Mouse (Mus musculus) lung, embryonic 14.5 days (tissue): Measurements from ENCODE around the gene BC005624. TPM values are rescaled to one million over a fixed set of nuclear protein-coding genes. Genes with fewer than 3 reads are reported as not detected.

ENCODE experiments used
- ATAC-seq: fragments of 200-750 bp; cut with Nextera tagmentation; 2 replicates; pipeline ENCODE4 v1.8.0; 2017; ENCODE audit warnings: mild to moderate bottlenecking, moderate TSS enrichment, moderate library complexity; ENCODE audit not compliant: insufficient read depth
- DNase-seq: peaks from one replicate; pipeline ENCODE4 v3.0.0-alpha.2; 2015
- H3K27ac ChIP-seq: fragments of 300-500 bp; sonication (generic); 2 replicates; pipeline ENCODE4 v1.5.1; 2014; ENCODE audit warnings: low read depth, mild to moderate bottlenecking, moderate library complexity
- H3K27me3 ChIP-seq: fragments of 300-500 bp; sonication (generic); 2 replicates; pipeline ENCODE4 v1.6.1; 2014; ENCODE audit warnings: low read length, control low read depth; ENCODE audit not compliant: insufficient read depth
- H3K36me3 ChIP-seq: fragments of 300-500 bp; sonication (generic); 2 replicates; pipeline ENCODE4 v1.6.1; 2014; ENCODE audit warnings: control low read depth; ENCODE audit not compliant: insufficient read depth
- H3K4me1 ChIP-seq: fragments of 300-500 bp; sonication (generic); 2 replicates; pipeline ENCODE4 v1.6.1; 2014; ENCODE audit warnings: antibody characterized with exemption, control low read depth; ENCODE audit not compliant: insufficient read depth
- H3K4me2 ChIP-seq: fragments of 300-500 bp; sonication (generic); 2 replicates; pipeline ENCODE4 v1.6.1; 2014; ENCODE audit warnings: mild to moderate bottlenecking
- H3K4me3 ChIP-seq: fragments of 300-500 bp; sonication (generic); 2 replicates; pipeline ENCODE4 v1.5.1; 2014; ENCODE audit warnings: low read depth, low read length
- H3K9ac ChIP-seq: fragments of 300-500 bp; sonication (generic); 2 replicates; pipeline ENCODE4 v1.6.1; 2014
- H3K9me3 ChIP-seq: fragments of 300-500 bp; sonication (generic); 2 replicates; pipeline ENCODE4 v1.6.1; 2016; ENCODE audit warnings: low read depth, low read length, control low read depth
- CTCF ChIP-seq: IDR thresholded peaks from 2 replicates; pipeline ENCODE4 v1.5.1; 2016; ENCODE audit warnings: antibody characterized with exemption, low read depth
- WGBS: fragments of 180-500 bp; shearing (Covaris S2); extraction: QIAGEN DNeasy Blood & Tissue Kit; methylation state at CpG from one replicate; pipeline ENCODE4 v1.1.7; 2014; 5-methylcytosine and 5-hydroxymethylcytosine counted together
- polyA plus RNA-seq: library from polyadenylated mRNA; unstranded; fragments of >200 nt; fragmentation: Nextera tagmentation; extraction: Ambion mirVana; gene quantifications from 2 replicates; pipeline ENCODE4 v1.2.1, GENCODE M21; 2014

The BC005624 gene
- polyA plus RNA-seq, 1 experiment from 2014 or later: 51.3 TPM

GRCm38 (mm10) chr2:30928893-30929482 is 53.0 kb downstream of the BC005624 start:
- 23% methylated on average over 12 of the region's 12 CpGs for WGBS
- Histone ChIP-seq H3K27me3 (no peaks in the 10 kb centered on the region), H3K9ac (peak overlapping the region; percentile 23; the same call in 1 of the 2 replicates), H3K4me2 (peak overlapping the region; percentile 66), H3K9me3 (no peaks in the 10 kb centered on the region), H3K36me3 (no peaks in the 10 kb centered on the region), H3K4me3 (0 out of 2 replicates have a peak overlapping the region, but pooled peaks have one; percentile 27), H3K4me1 (peaks cover 27% of the 10 kb centered on the region), H3K27ac (0 out of 2 replicates have a peak overlapping the region, but pooled peaks have one; percentile 71)
- peak; percentile 21; the same call in 1 of the 2 replicates for ATAC-seq
- DNase-seq: peak; percentile 41
- TF ChIP-seq CTCF: no peak

- Histone ChIP-seq H3K27ac (peak overlapping the region; percentile 96), H3K36me3 (no peaks in the 10 kb centered on the region), H3K27me3 (no peaks in the 10 kb centered on the region), H3K9me3 (no peaks in the 10 kb centered on the region), H3K4me3 (no peak overlapping the region), H3K9ac (no peak overlapping the region), H3K4me2 (0 out of 2 replicates have a peak overlapping the region, but pooled peaks have one; percentile 18), H3K4me1 (peaks cover 27% of the 10 kb centered on the region)
- WGBS: 18% methylated on average over 14 of the region's 14 CpGs
- TF ChIP-seq CTCF: peak; percentile 96
- DNase-seq (peak; percentile 95), ATAC-seq (peak; percentile 51)
Measured at GRCm38 (mm10) chr2:30927844-30928628, 54.0 kb downstream of the BC005624 start.

- ATAC-seq: peak; percentile 76
- Histone ChIP-seq H3K9ac (no peak overlapping the region; the same call in 1 of the 2 replicates), H3K27me3 (no peaks in the 10 kb centered on the region), H3K4me2 (peak overlapping the region; percentile 13; the same call in 1 of the 2 replicates), H3K4me1 (peaks cover 27% of the 10 kb centered on the region), H3K9me3 (no peaks in the 10 kb centered on the region), H3K4me3 (no peak overlapping the region), H3K36me3 (no peaks in the 10 kb centered on the region), H3K27ac (peak overlapping the region; percentile 96)
- 23% methylated on average over 9 of the region's 9 CpGs for WGBS
- TF ChIP-seq CTCF: no peak
- peak; percentile 88 for DNase-seq
Measured at GRCm38 (mm10) chr2:30927151-30927781, 54.7 kb downstream of the BC005624 start.

- Histone ChIP-seq H3K27me3 (no peaks in the 10 kb centered on the region), H3K4me2 (peak overlapping the region; percentile 13; the same call in 1 of the 2 replicates), H3K4me3 (no peak overlapping the region), H3K4me1 (peaks cover 27% of the 10 kb centered on the region), H3K27ac (peak overlapping the region; percentile 96), H3K36me3 (no peaks in the 10 kb centered on the region), H3K9ac (no peak overlapping the region; the same call in 1 of the 2 replicates), H3K9me3 (no peaks in the 10 kb centered on the region)
- 44% methylated on average over 4 of the region's 4 CpGs for WGBS
- DNase-seq (peak; percentile 88), ATAC-seq (peak; percentile 38; the same call in 1 of the 2 replicates)
- TF ChIP-seq CTCF: no peak
Measured at GRCm38 (mm10) chr2:30926381-30926780, 55.6 kb downstream of the BC005624 start.

- H3K27ac ChIP-seq: peak overlapping the region; percentile 55; the same call in 1 of the 2 replicates
Measured at GRCm38 (mm10) chr2:30925181-30925580, 56.8 kb downstream of the BC005624 start.

GRCm38 (mm10) chr2:30923099-30923498 is 58.9 kb downstream of the BC005624 start:
- no peak for DNase-seq
- H3K9ac ChIP-seq: no peak overlapping the region
- peaks cover 27% of the 10 kb centered on the region for H3K4me1 ChIP-seq
- H3K9me3 ChIP-seq: no peaks in the 10 kb centered on the region
- TF ChIP-seq CTCF: no peak
- H3K36me3 ChIP-seq: no peaks in the 10 kb centered on the region
- H3K27ac ChIP-seq: no peak overlapping the region
- ATAC-seq: no peak
- no peaks in the 10 kb centered on the region for H3K27me3 ChIP-seq
- 64% methylated on average over 3 of the region's 3 CpGs for WGBS
- no peak overlapping the region for H3K4me2 ChIP-seq
- no peak overlapping the region for H3K4me3 ChIP-seq

More at GRCm38 (mm10) chr2:30925181-30925580, 56.8 kb downstream of the BC005624 start:
- H3K4me2 ChIP-seq: no peak overlapping the region
- DNase-seq: no peak
- H3K9ac ChIP-seq: no peak overlapping the region
- H3K36me3 ChIP-seq: no peaks in the 10 kb centered on the region
- H3K27me3 ChIP-seq: no peaks in the 10 kb centered on the region
- H3K4me1 ChIP-seq: peaks cover 27% of the 10 kb centered on the region
- no peaks in the 10 kb centered on the region for H3K9me3 ChIP-seq
- TF ChIP-seq CTCF: no peak
- 79% methylated on average over 4 of the region's 4 CpGs for WGBS
- ATAC-seq: no peak
- H3K4me3 ChIP-seq: no peak overlapping the region

Other genes starting within 250 kb of the BC005624 start
- 3.9 and 4.3 TPM in 2 replicates for gene 1700001O22Rik, start 178.5 kb downstream of the BC005624 start, polyA plus RNA-seq
- gene Ntmt1, start 174.4 kb downstream of the BC005624 start, polyA plus RNA-seq: 88.3 and 96.0 TPM in 2 replicates
- 32.1 and 34.5 TPM in 2 replicates for gene Asb6, start 151.9 kb downstream of the BC005624 start, polyA plus RNA-seq
- 15.7 and 15.9 TPM in 2 replicates for gene Prrx2, start 147.2 kb downstream of the BC005624 start, polyA plus RNA-seq
- 17.7 and 18.4 TPM in 2 replicates for gene Ptges, start 52.3 kb downstream of the BC005624 start, polyA plus RNA-seq
- 41.0 and 41.8 TPM in 2 replicates for gene Tor1b, start 29.2 kb downstream of the BC005624 start, polyA plus RNA-seq
- 66.4 and 71.6 TPM in 2 replicates for gene Tor1a, start 14.3 kb downstream of the BC005624 start, polyA plus RNA-seq
- gene Usp20, start 78 bp upstream of the BC005624 start, polyA plus RNA-seq: 11.1 and 12.4 TPM in 2 replicates
- 16.8 and 21.1 TPM in 2 replicates for gene Fnbp1, start 159.8 kb upstream of the BC005624 start, polyA plus RNA-seq
- 23.6 and 24.9 TPM in 2 replicates for gene Gpr107, start 170.1 kb upstream of the BC005624 start, polyA plus RNA-seq